Mouse (Mus musculus) macrophage (primary cell): ENCODE data around the gene Fezf2. TPM values are rescaled to one million over a fixed set of nuclear protein-coding genes. Genes with fewer than 3 reads are reported as not detected.
A peak's percentile ranks its signal among the peaks of the same experiment; 100 is the strongest.

Source experiments
- H3K27ac ChIP-seq: fragments of 350-480 bp; formaldehyde crosslinking; 2 replicates; pipeline ENCODE4 v1.9.0; 2021
- H3K36me3 ChIP-seq: fragments of 350-480 bp; formaldehyde crosslinking; 2 replicates; pipeline ENCODE4 v1.9.0; 2021; ENCODE audit errors: inconsistent target
- H3K4me3 ChIP-seq: fragments of 350-480 bp; formaldehyde crosslinking; 2 replicates; pipeline ENCODE4 v1.9.0; 2021; ENCODE audit errors: inconsistent target
- H3K79me2 ChIP-seq: fragments of 350-480 bp; formaldehyde crosslinking; 2 replicates; pipeline ENCODE4 v1.9.0; 2021; ENCODE audit errors: inconsistent target
- WGBS: methylation state at CpG from one replicate; pipeline ENCODE4 v1.1.7; 2026; ENCODE audit warnings: inconsistent platforms; ENCODE audit not compliant: missing documents; 5-methylcytosine and 5-hydroxymethylcytosine counted together
- polyA plus RNA-seq: library from polyadenylated mRNA; stranded (reverse); fragments of 250-400 nt; gene quantifications from 3 replicates; pipeline ENCODE4 v1.2.4, GENCODE M21; 2018; ENCODE audit warnings: inconsistent platforms
- total RNA-seq, 78 experiments: library from RNA; depleted of rRNA; stranded (reverse); fragments of 250-400 nt; gene quantifications; 1 replicate in 9 of 78; 2 replicates in 24 of 78; 3 replicates in 43 of 78; 4 replicates in 2 of 78; pipeline ENCODE4 v1.2.4; 2018; ENCODE audit warnings: inconsistent platforms in 56 of 78

Gene Fezf2
- not detected for total RNA-seq (2018; cell fraction: chromatin; rRNA removed)
- not detected for total RNA-seq (2018; cell fraction: cytosol; rRNA removed)
- not detected for total RNA-seq (2018; cell fraction: nucleus; rRNA removed)
- not detected in 3 replicates for polyA plus RNA-seq

- no peak within 1 kb of the TSS for H3K4me3 ChIP-seq
- H3K79me2 ChIP-seq = no peaks in the 10 kb centered on the region
- no peaks in the 10 kb centered on the region for H3K36me3 ChIP-seq
- 0% methylated on average over 2 of the region's 2 CpGs for WGBS
- no peak within 1 kb of the TSS for H3K27ac ChIP-seq
These were observed at the start of gene Fezf2 for GRCm38 (mm10) chr14:12348089-12348488. Fezf2 (minus strand) TSS chr14:12348189.

- Histone ChIP-seq H3K36me3 (no peaks in the 10 kb centered on the region), H3K27ac (no peak overlapping the region), H3K4me3 (no peak overlapping the region), H3K79me2 (no peaks in the 10 kb centered on the region)
- 81% methylated on average over 3 of the region's 3 CpGs for WGBS
These were observed 49.6 kb upstream of the Fezf2 start for GRCm38 (mm10) chr14:12397561-12397960.

GRCm38 (mm10) chr14:12394318-12394717 lies 46.3 kb upstream of the Fezf2 start:
- no peak overlapping the region for H3K4me3 ChIP-seq
- whole genome bisulfite sequencing = 93% methylated on average over 2 of the region's 2 CpGs
- no peaks in the 10 kb centered on the region for H3K79me2 ChIP-seq
- no peak overlapping the region for H3K27ac ChIP-seq
- no peaks in the 10 kb centered on the region for H3K36me3 ChIP-seq

- Histone ChIP-seq H3K27ac (no peak overlapping the region), H3K36me3 (no peaks in the 10 kb centered on the region), H3K79me2 (no peaks in the 10 kb centered on the region), H3K4me3 (no peak overlapping the region)
- WGBS = 65% methylated on average over 10 of the region's 12 CpGs
These were observed 45.4 kb upstream of the Fezf2 start for GRCm38 (mm10) chr14:12393271-12393861.

- 92% methylated on average over 7 of the region's 7 CpGs for WGBS
- Histone ChIP-seq H3K4me3 (no peak overlapping the region), H3K36me3 (no peaks in the 10 kb centered on the region), H3K79me2 (no peaks in the 10 kb centered on the region), H3K27ac (no peak overlapping the region)
These were observed 43.2 kb upstream of the Fezf2 start for GRCm38 (mm10) chr14:12391167-12391566.

GRCm38 (mm10) chr14:12388806-12389436 lies 40.9 kb upstream of the Fezf2 start:
- Histone ChIP-seq H3K27ac (no peak overlapping the region), H3K36me3 (no peaks in the 10 kb centered on the region), H3K4me3 (no peak overlapping the region), H3K79me2 (no peaks in the 10 kb centered on the region)
- 64% methylated on average over 11 of the region's 14 CpGs for WGBS

GRCm38 (mm10) chr14:12388192-12388795 lies 40.3 kb upstream of the Fezf2 start:
- Histone ChIP-seq H3K36me3 (no peaks in the 10 kb centered on the region), H3K27ac (no peak overlapping the region), H3K4me3 (no peak overlapping the region), H3K79me2 (no peaks in the 10 kb centered on the region)
- WGBS = 65% methylated on average over 4 of the region's 4 CpGs

GRCm38 (mm10) chr14:12387176-12387575 lies 39.2 kb upstream of the Fezf2 start:
- Histone ChIP-seq H3K36me3 (no peaks in the 10 kb centered on the region), H3K27ac (no peak overlapping the region), H3K4me3 (no peak overlapping the region), H3K79me2 (no peaks in the 10 kb centered on the region)
- 68% methylated on average over 6 of the region's 6 CpGs for WGBS

GRCm38 (mm10) chr14:12377883-12378282 lies 29.9 kb upstream of the Fezf2 start:
- Histone ChIP-seq H3K79me2 (no peaks in the 10 kb centered on the region), H3K4me3 (no peak overlapping the region), H3K27ac (no peak overlapping the region), H3K36me3 (no peaks in the 10 kb centered on the region)
- WGBS = 56% methylated on average over 9 of the region's 9 CpGs

- H3K36me3 ChIP-seq = no peaks in the 10 kb centered on the region
- WGBS = 95% methylated on average over 2 of the region's 2 CpGs
- no peak overlapping the region for H3K27ac ChIP-seq
- no peaks in the 10 kb centered on the region for H3K79me2 ChIP-seq
- H3K4me3 ChIP-seq = no peak overlapping the region
These were observed 29.3 kb upstream of the Fezf2 start for GRCm38 (mm10) chr14:12377289-12377688.

GRCm38 (mm10) chr14:12375451-12375850 lies 27.5 kb upstream of the Fezf2 start:
- H3K27ac ChIP-seq = no peak overlapping the region
- WGBS = 89% methylated on average over 2 of the region's 2 CpGs
- H3K79me2 ChIP-seq = no peaks in the 10 kb centered on the region
- H3K36me3 ChIP-seq = no peaks in the 10 kb centered on the region
- H3K4me3 ChIP-seq = no peak overlapping the region

GRCm38 (mm10) chr14:12350271-12350916 lies 2.4 kb upstream of the Fezf2 start:
- 24% methylated on average over 16 of the region's 16 CpGs for WGBS
- Histone ChIP-seq H3K79me2 (no peaks in the 10 kb centered on the region), H3K4me3 (no peak overlapping the region), H3K36me3 (no peaks in the 10 kb centered on the region), H3K27ac (no peak overlapping the region)

- Histone ChIP-seq H3K36me3 (no peaks in the 10 kb centered on the region), H3K79me2 (no peaks in the 10 kb centered on the region), H3K27ac (no peak overlapping the region), H3K4me3 (no peak overlapping the region)
- WGBS = 11% methylated on average over 15 of the region's 15 CpGs
These were observed 1.5 kb upstream of the Fezf2 start for GRCm38 (mm10) chr14:12349334-12350090.

GRCm38 (mm10) chr14:12346865-12347600 lies 956 bp downstream of the Fezf2 start:
- Histone ChIP-seq H3K79me2 (no peaks in the 10 kb centered on the region), H3K36me3 (no peaks in the 10 kb centered on the region), H3K4me3 (peak overlapping the region; percentile 1; the same call in 1 of the 2 replicates), H3K27ac (no peak overlapping the region)
- WGBS = 5% methylated on average over 25 of the region's 26 CpGs
